Mouse (Mus musculus): ENCODE data around the gene Tcap.

Tcap gene

DNA sequence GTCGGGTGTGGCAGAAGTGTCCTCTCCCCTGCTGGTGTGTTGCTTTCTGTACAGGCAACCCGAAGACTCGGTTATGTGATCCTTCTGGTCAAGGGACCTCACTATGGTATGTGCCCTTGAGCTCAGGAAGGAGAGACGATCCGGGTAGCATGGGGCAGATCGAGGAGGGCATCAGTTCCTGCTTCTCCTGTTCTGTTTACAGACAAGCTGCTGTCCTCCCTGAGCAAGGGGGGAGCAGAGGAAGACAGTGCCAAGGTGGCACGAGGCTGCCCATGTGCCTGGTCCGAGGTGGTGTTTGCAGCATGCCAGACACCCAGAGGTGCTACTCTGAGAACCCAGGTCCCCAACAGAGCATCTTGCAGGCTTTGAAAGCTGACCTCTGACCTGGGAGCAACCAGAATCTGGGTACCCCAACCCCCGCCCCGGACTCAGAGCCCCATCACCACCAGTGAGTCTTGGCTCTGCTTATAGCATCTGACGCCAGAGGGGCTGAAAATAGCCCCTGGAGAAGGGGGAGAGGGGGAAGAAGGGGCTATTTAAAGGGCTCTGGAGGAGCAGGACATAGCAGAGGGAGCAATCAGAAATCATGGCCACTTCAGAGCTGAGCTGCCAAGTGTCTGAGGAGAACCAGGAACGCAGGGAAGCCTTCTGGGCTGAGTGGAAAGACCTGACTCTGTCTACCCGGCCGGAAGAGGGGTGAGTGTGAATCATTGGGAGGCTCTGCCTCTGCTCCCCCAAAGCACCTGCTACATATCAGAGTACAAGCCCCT is at the start of gene Tcap:
Gene Tcap, plus strand, starts transcription at position 551 of the 770 bp plus-strand sequence.
- no peak for DNase-seq

DNA sequence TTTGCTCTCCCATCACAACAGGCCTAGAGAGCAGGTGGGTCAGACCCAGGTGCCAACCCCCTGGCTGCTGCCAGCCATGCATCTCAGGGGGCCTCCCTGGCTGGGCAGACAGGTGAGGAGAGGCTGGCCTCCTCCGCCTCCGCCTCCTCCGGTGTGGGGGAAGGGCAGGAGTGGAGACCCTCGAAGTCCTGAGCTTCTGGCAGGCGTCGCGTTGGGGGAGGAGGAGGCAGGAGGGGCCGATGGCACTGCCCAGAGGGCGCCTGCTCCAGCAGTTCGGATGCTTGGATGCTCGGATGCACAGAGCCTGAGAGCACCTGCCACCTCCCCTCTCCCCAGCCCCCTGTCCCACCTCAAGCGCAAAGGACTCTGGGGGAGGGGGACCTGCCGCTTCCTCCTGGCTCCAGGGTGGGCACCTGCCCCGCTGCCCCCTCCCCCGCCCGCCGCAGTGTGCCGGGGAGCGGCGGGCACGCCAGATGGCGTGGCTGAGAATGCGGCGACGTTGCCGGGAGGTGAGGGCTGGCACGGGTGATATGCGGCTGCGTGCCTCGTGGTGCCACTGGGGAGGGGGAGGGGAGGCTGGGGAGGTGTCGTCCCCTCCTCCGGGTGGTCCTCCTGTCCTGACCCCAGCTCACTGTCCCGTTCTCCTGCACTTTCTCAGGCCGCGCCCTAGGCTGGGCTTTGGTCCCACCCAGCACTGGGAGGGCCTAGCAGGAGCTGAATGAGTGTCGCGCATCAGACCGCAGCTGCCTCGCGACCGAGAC is 49.5 kb upstream of the Tcap start:
- no peak for DNase-seq

GRCm38 (mm10) chr11:98335250-98335649 is 48.4 kb upstream of the Tcap start:
- DNase-seq = no peak

- DNase-seq = peak in 1 of 2 experiments; percentile 69
Observed at GRCm38 (mm10) chr11:98336245-98337107, 47.1 kb upstream of the Tcap start.

DNA sequence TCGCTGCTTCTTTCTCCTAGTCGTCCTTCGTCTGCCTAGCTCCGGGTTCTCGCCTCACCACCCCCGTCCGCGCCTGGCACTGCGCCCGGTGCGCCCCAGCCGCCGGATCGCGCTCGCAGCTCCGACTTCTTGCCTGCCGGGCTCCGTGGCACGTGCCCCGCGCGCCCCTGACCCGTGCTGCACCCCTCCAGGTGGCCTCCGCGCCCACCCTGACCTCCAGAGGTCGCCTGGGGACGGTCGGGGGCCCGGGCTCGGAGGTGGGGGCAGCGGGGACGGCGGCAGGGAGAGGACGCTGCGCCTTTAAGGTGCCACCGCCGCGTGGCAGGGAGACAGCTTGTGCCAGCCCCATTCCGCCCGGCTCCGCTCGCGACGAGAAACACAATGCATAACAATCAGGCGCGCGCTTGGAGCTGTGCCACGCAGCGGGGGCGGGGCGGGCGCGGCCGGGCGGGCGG is 45.1 kb upstream of the Tcap start:
- peak; percentile 62 to 77 for DNase-seq

- peak; percentile 39 to 54 for DNase-seq
Observed at GRCm38 (mm10) chr11:98339071-98339501, 44.5 kb upstream of the Tcap start.

DNA sequence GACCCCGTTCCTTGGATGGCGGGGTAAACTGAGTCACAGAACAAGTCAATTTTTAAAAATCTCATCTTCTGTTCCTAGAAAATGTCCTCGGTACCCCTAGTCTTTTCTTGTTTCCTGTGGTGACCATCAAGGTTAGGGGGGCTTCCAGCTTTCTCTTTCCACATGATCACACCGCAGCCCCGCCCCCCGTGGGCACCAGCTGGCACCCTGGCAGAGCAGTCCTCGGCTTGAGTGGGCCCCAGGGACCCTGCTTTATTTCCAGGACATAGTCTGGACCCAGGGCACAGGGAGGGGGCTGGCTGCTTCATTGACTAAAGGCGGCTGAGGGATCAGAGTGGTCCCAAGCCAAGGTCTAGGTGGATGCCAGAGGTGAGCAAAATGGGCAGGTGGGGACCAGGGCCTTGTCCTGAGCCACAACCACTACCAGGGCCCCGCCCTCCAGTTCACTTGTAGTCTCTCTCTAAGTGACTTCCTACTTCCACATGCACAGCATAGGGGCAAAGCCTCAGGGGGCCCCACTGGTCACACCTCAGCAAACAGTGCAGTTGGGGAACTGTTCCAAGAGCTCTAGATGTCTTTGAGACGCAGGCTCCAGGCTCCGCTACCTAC is 43.8 kb upstream of the Tcap start:
- DNase-seq = no peak

DNA sequence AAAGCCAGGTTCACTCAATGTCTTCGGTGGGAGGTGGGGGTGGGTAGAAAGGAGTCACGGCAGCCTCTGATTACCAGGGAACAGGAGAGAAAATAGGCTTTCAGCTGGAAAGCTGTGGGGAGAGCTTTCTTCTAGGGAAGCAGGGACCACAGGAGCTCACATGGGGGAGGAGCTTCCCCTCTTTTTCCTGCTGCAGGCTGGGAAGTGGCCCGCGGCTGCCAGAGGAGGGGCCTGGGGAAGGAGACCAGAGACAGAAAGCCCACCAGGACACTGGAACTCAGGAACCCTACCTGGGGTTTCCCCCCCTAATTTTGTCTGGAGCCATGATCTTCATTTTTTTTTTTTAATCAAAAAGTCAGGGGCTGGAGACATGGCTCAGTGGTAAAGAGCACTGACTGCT is 43.0 kb upstream of the Tcap start:
- DNase-seq = no peak

GRCm38 (mm10) chr11:98341174-98341573 is 42.4 kb upstream of the Tcap start:
- no peak for DNase-seq

- DNase-seq = peak; percentile 90 to 97
Observed at GRCm38 (mm10) chr11:98342000-98342945, 41.3 kb upstream of the Tcap start.

DNA sequence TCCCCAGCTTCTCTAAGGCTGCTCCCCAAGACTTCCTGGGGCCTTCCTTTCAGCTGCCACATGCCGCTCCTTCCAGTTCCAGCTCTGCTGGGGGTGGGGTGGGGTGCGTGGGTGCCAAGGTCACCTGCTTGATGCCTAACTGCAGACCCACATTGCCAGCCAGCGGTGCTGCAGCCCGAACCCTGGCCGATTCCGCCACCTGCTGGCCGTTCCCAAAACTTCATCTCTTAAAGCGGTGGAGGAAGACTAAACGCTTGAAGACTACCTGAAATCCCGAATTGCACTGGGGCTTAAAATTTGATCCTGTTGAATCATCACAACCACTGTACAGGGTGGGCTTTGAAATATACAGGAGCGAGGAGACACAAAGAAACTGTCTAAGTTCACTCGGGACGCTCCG is 38.4 kb upstream of the Tcap start:
- DNase-seq = peak; percentile 84 to 93

DNA sequence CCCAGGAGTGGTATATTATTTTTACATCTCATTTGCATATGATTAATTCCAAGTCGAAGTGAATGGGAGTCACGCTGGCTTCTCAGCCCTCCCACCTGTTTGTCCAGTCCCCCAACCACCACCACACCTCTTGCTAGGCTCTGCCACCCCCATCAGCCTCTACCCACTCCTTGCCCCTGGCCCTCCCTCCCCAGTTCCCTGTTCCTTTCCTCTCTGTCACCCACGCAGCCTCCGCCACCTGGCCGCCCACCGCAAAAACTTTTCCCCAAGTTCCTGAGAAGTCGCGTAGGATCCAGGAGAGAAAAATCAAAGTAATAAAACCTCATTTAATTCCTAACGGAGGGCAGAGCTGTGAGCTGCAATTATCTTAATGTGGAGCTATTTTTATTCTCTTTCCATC is 37.4 kb upstream of the Tcap start:
- peak in 1 of 2 experiments; percentile 26 for DNase-seq

DNA sequence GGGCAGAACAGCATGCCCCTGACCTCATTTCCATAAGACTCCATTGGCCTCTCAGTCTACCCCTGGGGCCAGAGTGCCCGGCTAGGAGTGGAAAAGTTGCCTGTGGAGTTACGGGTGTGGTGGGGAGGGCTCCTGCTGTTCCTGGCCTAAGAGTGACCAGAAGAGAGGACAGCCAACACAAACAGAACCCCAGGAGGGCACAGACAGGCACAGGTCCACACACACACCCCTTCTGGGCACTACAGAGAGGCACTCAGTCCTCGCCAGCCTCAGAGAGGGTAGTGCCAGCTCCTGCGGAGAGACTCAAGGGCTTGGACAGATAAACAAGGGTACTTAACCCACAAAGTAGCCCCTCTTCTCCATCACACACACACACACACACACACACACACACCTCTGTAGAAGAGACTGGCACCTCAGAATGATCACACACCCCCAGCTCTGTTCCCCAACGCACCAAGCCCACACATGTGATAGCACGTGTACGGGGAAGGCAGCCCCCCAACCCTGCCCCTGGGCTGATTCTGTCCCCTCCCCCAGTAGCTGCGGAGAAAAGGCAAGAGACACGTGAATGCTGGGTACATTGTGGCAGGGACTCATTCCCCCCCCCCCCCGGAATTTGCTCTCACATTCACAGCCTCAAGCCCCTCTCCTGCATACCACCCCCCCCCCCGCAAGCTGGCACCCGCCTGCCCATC is 36.1 kb upstream of the Tcap start:
- DNase-seq = peak; percentile 50 to 64

- peak; percentile 61 to 72 for DNase-seq
Observed at GRCm38 (mm10) chr11:98348083-98348961, 35.3 kb upstream of the Tcap start, which contains the start of gene Ppp1r1b. TSS of gene Ppp1r1b (plus strand) at chr11:98348404.

GRCm38 (mm10) chr11:98349308-98349707 is 34.3 kb upstream of the Tcap start:
- no peak for DNase-seq

DNA sequence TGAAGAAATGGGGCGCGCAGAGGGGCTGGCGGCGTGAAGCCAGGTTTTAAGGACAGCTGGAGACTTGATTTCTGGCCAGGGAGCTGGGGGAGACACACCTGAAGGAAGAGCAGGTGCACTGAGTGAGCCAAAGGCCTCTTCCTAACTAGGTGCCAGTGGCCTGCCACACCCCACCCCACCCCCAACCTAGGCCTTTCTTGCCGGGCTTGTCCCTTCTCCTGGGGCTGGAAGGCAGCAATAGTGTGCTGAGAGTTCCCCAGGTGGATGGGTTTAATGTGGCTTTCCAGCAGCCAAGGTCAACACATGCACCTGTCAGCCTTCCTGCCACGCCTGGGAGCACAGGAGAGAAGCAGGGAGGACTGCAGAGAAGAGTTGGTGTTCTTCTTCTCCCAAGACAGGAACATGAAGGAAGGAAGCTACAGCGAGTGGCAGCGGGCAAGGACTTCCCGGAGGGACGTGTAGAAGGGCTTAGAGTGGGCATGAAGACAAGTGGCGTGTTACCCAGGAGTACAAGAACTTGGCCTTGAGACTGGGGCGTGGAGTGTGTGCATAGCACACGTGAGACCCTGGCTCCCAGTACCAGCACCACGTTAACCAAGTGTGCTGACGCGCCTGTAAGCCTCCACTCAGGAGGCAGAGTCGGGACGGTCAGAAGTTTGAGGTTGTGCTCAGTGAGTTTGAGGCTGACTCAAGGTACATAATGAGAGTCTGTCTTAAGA is 31.2 kb upstream of the Tcap start:
- no peak for DNase-seq

GRCm38 (mm10) chr11:98353651-98354211 is 29.9 kb upstream of the Tcap start:
- DNase-seq = peak; percentile 59 to 75

- DNase-seq = no peak
Observed at GRCm38 (mm10) chr11:98354445-98354844, 29.2 kb upstream of the Tcap start.
